Mouse (Mus musculus) heart, postnatal 0 days (tissue): ENCODE data around the gene Rbm20. TPM values are rescaled to one million over a fixed set of nuclear protein-coding genes. Genes with fewer than 3 reads are reported as not detected.

Source experiments
- ATAC-seq: fragments of 200-750 bp; cut with Nextera tagmentation; 2 replicates; pipeline ENCODE4 v1.8.0; 2017; ENCODE audit warnings: low read depth, moderate number of reproducible peaks, moderate library complexity; ENCODE audit not compliant: insufficient read depth
- DNase-seq: peaks from one replicate; pipeline ENCODE4 v3.0.0-alpha.2; 2016; ENCODE audit warnings: low spot score
- H3K27ac ChIP-seq: fragments of 300-500 bp; sonication (generic); 2 replicates; pipeline ENCODE4 v1.5.1; 2014; ENCODE audit warnings: low read depth, mild to moderate bottlenecking
- H3K27me3 ChIP-seq: fragments of 300-500 bp; sonication (generic); 2 replicates; pipeline ENCODE4 v1.6.1; 2014; ENCODE audit warnings: low read length, mixed read lengths; ENCODE audit not compliant: control insufficient read depth, insufficient read depth
- H3K36me3 ChIP-seq: fragments of 300-500 bp; sonication (generic); replicated peaks from 2 replicates; pipeline ENCODE4 v1.6.1; 2014; ENCODE audit warnings: low read length, mixed read lengths; ENCODE audit not compliant: control insufficient read depth, insufficient read depth
- H3K4me1 ChIP-seq: fragments of 300-500 bp; sonication (generic); 2 replicates; pipeline ENCODE4 v1.6.1; 2014; ENCODE audit warnings: antibody characterized with exemption; ENCODE audit not compliant: control insufficient read depth, insufficient read depth
- H3K4me2 ChIP-seq: fragments of 300-500 bp; sonication (generic); 2 replicates; pipeline ENCODE4 v1.6.1; 2014; ENCODE audit warnings: low read depth, mild to moderate bottlenecking, low read length, moderate library complexity
- H3K4me3 ChIP-seq: fragments of 300-500 bp; sonication (generic); 2 replicates; pipeline ENCODE4 v1.5.1; 2014; ENCODE audit warnings: low read depth, low read length
- H3K9ac ChIP-seq: fragments of 300-500 bp; sonication (generic); replicated peaks from 2 replicates; pipeline ENCODE4 v1.6.1; 2014; ENCODE audit warnings: low read depth, low read length, mixed read lengths
- H3K9me3 ChIP-seq: fragments of 300-500 bp; sonication (generic); replicated peaks from 2 replicates; pipeline ENCODE4 v1.6.1; 2016; ENCODE audit warnings: low read length; ENCODE audit not compliant: control insufficient read depth
- CTCF ChIP-seq: IDR thresholded peaks from 2 replicates; pipeline ENCODE4 v1.5.1; 2016; ENCODE audit warnings: antibody characterized with exemption, control low read depth, low read depth
- EP300 ChIP-seq: IDR thresholded peaks from 2 replicates; pipeline ENCODE4 v1.6.1; 2016; ENCODE audit warnings: antibody characterized with exemption, low read depth
- WGBS: fragments of 180-500 bp; shearing (Covaris S2); extraction: QIAGEN DNeasy Blood & Tissue Kit; methylation state at CpG from one replicate; pipeline ENCODE4 v1.1.7; 2014; 5-methylcytosine and 5-hydroxymethylcytosine counted together
- polyA plus RNA-seq: library from polyadenylated mRNA; unstranded; fragments of >200 nt; fragmentation: Nextera tagmentation; extraction: Ambion mirVana; gene quantifications from 2 replicates; pipeline ENCODE4 v1.2.1, GENCODE M21; 2015
- total RNA-seq: library from RNA; depleted of rRNA; stranded (reverse); fragments of >200 nt; gene quantifications from 2 replicates; pipeline ENCODE4 v1.2.3, GENCODE M21; 2014; ENCODE audit warnings: low replicate concordance

Rbm20 gene
- total and polyA plus RNA-seq, 2 experiments from 2014 or later: 65.2 to 340 TPM

DNA sequence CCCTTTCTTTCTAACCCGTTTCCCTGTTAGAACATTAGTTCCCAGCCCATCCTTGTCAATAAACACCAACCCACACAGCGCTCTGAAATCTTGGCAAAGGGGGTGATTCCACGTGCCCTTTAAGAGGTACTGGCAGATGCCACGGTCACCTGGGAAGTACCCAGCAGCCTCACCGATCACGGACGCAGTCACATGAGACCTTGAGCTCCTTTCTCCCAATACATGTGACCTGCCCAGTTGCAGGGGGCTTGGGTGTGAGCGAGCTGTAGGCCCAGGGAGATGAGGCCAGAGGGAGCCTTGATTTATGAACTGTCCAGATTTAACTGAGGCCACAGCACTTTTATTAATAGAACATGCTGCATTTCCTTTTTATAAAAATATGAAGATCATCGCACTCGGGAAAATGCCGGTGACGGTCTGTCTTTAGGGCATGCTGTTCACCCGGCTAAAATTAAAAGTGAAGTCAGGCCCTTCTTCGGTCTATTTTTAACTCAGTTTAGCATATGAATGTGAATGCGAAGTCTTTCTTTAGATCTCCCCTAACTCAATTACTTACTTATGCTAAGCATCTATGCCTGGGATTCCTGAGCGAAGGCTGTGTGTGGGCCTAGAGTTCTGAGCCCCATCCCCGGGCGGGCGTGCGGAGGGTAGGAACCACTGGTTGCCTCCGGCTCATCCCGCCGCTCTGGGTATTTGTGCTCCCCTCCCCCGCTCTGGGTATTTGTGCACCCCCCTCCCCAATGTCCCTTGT is 20.4 kb downstream of the Rbm20 start:
- H3K9ac ChIP-seq: peak overlapping the region; percentile 47
- peak overlapping the region; percentile 95 for H3K27ac ChIP-seq
- H3K4me1 ChIP-seq: peaks cover 43% of the 10 kb centered on the region
- H3K36me3 ChIP-seq: no peaks in the 10 kb centered on the region
- peak overlapping the region; percentile 49 for H3K4me2 ChIP-seq
- no peaks in the 10 kb centered on the region for H3K9me3 ChIP-seq
- WGBS: 26% methylated on average over 24 of the region's 24 CpGs
- H3K27me3 ChIP-seq: no peaks in the 10 kb centered on the region
- peak; percentile 60 for TF ChIP-seq EP300
- no peak for TF ChIP-seq CTCF
- peak; percentile 86 for ATAC-seq
- H3K4me3 ChIP-seq: peak overlapping the region; percentile 17
- peak; percentile 87 for DNase-seq

DNA sequence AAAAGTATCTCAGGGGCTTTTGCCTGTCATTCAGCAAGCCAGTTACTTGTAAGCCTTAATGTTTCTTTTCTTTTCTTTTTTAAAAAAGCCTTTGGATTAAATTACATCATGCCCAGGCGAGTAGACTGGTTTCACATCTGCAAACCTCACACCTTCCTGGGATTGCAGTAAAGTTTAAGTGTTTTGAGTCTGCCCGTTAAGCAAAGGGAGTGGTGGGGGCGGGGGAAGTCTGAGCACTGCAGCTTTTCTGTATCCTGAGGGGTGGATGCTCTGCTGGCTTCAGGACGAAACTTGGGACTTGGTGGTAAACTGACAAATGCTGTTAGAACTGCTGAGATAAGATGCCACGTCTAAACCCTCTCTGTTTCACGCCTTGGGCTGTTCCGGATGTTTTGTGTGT is 22.6 kb downstream of the Rbm20 start:
- H3K9ac ChIP-seq: peak overlapping the region; percentile 33; the same call in 1 of the 2 replicates
- H3K9me3 ChIP-seq: no peaks in the 10 kb centered on the region
- H3K4me1 ChIP-seq: peaks cover 58% of the 10 kb centered on the region
- 16% methylated on average over 7 of the region's 7 CpGs for WGBS
- DNase-seq: no peak
- no peaks in the 10 kb centered on the region for H3K27me3 ChIP-seq
- no peak for ATAC-seq
- H3K4me2 ChIP-seq: no peak overlapping the region; the same call in 1 of the 2 replicates
- TF ChIP-seq EP300: no peak
- TF ChIP-seq CTCF: no peak
- peak overlapping the region; percentile 95 for H3K27ac ChIP-seq
- H3K36me3 ChIP-seq: no peaks in the 10 kb centered on the region
- H3K4me3 ChIP-seq: no peak overlapping the region

GRCm38 (mm10) chr19:53701434-53701833 is 24.3 kb downstream of the Rbm20 start:
- Histone ChIP-seq H3K9ac (no peak overlapping the region; the same call in 1 of the 2 replicates), H3K27ac (no peak overlapping the region), H3K4me3 (no peak overlapping the region), H3K27me3 (no peaks in the 10 kb centered on the region), H3K4me1 (peaks cover 58% of the 10 kb centered on the region), H3K9me3 (no peaks in the 10 kb centered on the region), H3K4me2 (no peak overlapping the region), H3K36me3 (no peaks in the 10 kb centered on the region)
- 81% methylated on average over 9 of the region's 9 CpGs for WGBS
- ATAC-seq: no peak
- DNase-seq: no peak
- TF ChIP-seq CTCF: no peak
- TF ChIP-seq EP300: no peak

DNA sequence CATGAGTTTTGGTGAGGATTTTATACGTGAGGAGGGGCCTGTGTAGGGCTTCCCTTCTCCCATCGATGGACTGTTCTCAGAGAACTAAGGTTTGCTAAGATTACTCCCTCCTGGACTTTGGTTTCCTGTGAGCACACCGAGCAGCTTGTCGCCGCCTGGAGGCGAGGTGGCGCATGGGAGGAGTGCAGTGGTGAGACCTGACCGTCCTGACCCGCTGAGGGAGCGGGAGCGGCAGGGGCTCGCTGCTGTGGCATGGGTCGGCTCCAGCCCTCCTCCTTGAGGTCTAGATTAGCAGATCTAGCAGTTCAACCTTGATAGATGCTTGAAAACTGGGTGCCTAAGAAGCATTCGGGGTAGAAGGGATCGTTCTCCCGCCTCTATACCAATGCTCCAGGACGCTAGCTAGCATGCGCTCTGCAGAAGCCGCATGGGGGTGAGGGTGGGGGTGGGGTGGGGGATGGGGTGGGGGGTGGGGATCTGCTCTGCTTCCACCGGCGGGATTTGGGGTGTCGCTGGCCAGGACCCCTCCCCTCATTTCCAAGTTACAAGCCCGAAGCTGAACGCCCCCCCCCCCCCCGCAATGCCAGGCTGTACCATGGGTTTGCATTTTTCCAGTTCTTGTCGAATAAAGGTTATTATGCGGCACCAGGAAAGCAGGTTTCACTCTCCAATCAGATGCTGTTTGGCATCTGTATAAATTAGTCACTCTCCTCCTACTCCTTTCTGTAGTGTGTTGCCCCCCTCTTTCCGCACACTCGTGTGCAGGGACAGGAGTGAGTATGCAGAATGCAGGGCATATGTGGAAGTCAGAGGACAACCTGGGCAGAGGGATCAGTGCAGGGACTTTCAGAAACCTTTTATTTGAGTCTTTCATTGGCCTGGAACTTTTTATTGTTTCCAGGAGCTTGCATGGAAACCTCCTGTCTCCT is 28.1 kb downstream of the Rbm20 start:
- no peak for DNase-seq
- peak overlapping the region; percentile 55 for H3K4me2 ChIP-seq
- WGBS: 15% methylated on average over 29 of the region's 29 CpGs
- H3K36me3 ChIP-seq: no peaks in the 10 kb centered on the region
- peak overlapping the region; percentile 56 for H3K27ac ChIP-seq
- H3K4me3 ChIP-seq: peak overlapping the region; percentile 20
- peak; percentile 71 for ATAC-seq
- H3K27me3 ChIP-seq: no peaks in the 10 kb centered on the region
- TF ChIP-seq EP300 (no peak), CTCF (peak; percentile 73)
- H3K9me3 ChIP-seq: no peaks in the 10 kb centered on the region
- peaks cover 59% of the 10 kb centered on the region for H3K4me1 ChIP-seq
- no peak overlapping the region for H3K9ac ChIP-seq

DNA sequence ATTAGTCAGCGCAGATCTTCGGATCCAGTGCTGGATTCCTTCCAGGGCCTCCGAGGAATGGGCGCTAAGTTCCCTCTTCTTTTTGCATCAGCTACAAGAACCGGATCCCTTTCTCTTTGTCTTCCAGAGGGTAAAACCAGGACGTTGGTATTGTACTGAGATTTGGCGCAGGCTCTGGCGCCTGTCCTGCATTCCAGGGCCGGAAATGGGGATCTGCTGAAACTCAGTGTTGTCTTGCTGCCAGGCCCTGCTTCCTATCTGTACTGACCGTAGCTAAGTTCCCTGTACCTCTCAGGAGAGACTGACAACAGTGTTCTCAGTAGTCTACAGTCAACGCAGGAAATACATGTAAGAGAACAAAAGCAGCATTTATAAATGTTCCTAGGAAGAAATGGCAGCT is 31.3 kb downstream of the Rbm20 start:
- Histone ChIP-seq H3K4me1 (peaks cover 68% of the 10 kb centered on the region), H3K27ac (peak overlapping the region; percentile 90), H3K36me3 (no peaks in the 10 kb centered on the region), H3K4me3 (no peak overlapping the region; the same call in 1 of the 2 replicates), H3K9ac (0 out of 2 replicates have a peak overlapping the region, but pooled peaks have one; percentile 28), H3K27me3 (no peaks in the 10 kb centered on the region), H3K9me3 (no peaks in the 10 kb centered on the region), H3K4me2 (peak overlapping the region; percentile 27)
- ATAC-seq (peak; percentile 59), DNase-seq (peak; percentile 89)
- 12% methylated on average over 11 of the region's 11 CpGs for WGBS
- no peak for TF ChIP-seq CTCF
- TF ChIP-seq EP300: peak; percentile 89
